Mouse (Mus musculus) lung, postnatal 0 days (tissue): ENCODE data around the gene Tmem109.

Source experiments
- CTCF ChIP-seq: IDR thresholded peaks from 2 replicates; pipeline ENCODE4 v1.5.1; 2016; ENCODE audit warnings: antibody characterized with exemption, mild to moderate bottlenecking
- EP300 ChIP-seq: IDR thresholded peaks from 2 replicates; pipeline ENCODE4 v1.6.1; 2016; ENCODE audit warnings: antibody characterized with exemption, mild to moderate bottlenecking, control low read depth

GRCm38 (mm10) chr19:10842914-10843313 lies 38.9 kb downstream of the Tmem109 start:
- TF ChIP-seq CTCF = no peak
- TF ChIP-seq EP300 = no peak
